Mouse (Mus musculus) adrenal gland, adult 2 months (tissue): Measurements from ENCODE around the gene Srarp. TPM values are rescaled to one million over a fixed set of nuclear protein-coding genes. Genes with fewer than 3 reads are reported as not detected.

Source experiments
- DNase-seq: peaks from one replicate; pipeline ENCODE4 v3.0.0; 2021
- long read RNA-seq: library from polyadenylated mRNA; stranded (forward); transcript quantifications from one replicate; pipeline ENCODE4 v2.0.0, GENCODE M21; 2021
- polyA plus RNA-seq: library from polyadenylated mRNA; depleted of rRNA; stranded (reverse); fragments of >200 nt; gene quantifications from 2 replicates; pipeline ENCODE4 v1.2.3, GENCODE M21; 2012; rRNA removed
- total RNA-seq, 2 experiments: library from RNA; stranded (reverse); gene quantifications; 2 replicates each; pipeline ENCODE4 v1.2.3; 2021

Gene Srarp
- total RNA-seq (under 1 TPM; 0.32 to 0.55 TPM), polyA plus RNA-seq (0.22 TPM in 1 of 2 replicates, not detected in the other)
- long read RNA-seq, partial matches to known transcripts: 0 of 2 reads
- long read RNA-seq, other reads (novel, unspliced or antisense): 1 of 2 reads

DNA sequence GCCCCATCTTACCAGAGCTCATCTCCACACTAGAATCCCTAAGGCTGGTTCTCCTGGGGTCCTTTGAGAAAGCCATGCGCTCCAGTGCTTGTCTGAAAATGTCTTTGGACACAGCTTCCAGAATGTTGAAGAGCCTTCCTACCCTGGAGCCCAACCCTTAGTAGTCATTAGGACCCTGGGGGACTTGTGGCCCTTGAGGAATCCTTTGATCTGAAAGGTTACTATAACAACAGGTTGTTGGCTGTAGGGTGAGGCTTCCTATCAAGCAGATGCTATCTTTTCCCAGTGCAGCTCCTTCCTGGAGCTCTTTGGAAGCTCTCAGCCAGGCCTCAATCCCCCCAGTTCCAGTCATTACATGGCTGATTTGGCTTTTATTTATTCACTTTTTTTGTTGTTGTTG, at the start of gene Srarp:
Gene Srarp, minus strand, starts transcription at position 132 of the 400 bp plus-strand sequence.
- no peak for DNase-seq

DNA sequence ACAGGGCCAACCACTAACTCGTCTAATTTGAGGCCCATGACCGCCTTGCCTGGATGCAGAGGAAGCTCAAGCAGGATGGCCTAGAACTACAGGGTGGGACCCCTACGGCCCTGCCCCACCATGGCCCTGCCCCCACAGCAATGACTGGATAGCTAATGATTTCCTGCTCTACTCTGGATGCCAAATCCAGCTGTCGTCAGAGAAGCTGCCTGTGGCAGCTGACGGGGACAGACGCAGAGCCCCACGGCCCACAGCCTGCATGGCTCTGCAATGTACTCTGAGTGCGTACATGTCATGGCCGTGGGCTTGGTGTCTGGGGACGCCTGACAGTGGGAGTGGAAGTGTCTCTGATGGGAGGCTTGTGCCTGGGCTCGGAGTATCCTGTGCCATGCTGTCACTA, 48.2 kb upstream of the Srarp start:
- DNase-seq: no peak

DNA sequence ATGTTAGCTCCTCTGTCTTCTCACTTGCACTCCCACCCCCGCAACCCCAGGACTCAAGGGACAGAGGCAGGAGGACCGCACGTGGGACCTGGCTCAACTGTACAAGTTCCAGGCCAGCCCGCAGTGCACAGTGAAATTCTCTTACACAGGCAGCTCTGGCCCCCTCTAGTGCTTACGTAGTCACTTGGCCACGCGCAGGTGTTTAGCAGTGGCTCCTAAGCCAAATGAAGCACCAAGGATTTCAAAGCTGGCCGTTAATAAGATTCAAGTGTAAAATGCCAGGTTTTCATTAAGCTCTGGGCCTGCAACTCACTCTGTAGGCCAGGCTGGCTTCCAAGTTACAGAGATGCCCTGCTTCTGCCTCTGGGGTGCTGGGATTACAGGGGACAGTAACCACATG, 43.5 kb upstream of the Srarp start:
- DNase-seq: no peak

DNA sequence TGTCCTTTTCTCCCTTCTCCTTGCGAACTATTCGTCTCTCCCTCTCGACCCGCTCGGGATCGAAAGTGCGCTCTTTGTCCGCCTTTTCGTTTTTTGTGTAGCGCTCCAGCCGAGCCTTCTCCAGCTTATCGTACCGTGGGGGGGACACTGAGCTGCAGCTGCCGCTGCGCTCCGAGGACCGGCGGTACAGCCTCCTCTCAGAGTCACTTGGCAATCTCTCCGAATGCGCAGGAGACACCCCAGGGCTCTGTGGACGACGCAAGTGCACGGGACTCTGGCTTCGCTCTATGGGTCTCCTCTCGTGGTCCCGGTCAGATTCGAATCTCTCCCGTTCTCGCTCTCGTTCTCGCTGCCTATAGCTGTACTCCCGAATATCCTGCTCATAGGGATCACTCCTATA, 42.9 kb upstream of the Srarp start:
- DNase-seq: no peak

DNA sequence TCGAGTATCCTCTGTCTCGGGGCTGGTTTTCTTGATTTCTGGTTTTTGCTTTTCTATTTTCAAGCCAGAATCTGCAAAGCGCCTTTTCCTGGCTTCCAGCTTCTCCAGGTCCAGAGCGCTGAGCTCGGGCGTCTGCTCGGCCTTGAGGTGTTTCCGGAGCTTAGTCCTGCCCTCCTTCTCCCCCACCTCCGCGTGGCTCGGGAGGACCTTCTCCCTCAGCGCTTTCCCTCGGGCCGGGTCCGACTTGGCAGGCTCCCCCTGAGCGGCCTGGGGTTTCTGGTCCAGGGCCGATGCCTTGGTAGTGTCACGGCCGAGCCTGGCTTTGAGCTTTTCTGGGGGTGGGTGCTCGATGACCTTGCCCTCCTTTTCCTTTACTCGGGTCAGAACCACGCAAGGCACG, 42.3 kb upstream of the Srarp start:
- peak; percentile 77 for DNase-seq

DNA sequence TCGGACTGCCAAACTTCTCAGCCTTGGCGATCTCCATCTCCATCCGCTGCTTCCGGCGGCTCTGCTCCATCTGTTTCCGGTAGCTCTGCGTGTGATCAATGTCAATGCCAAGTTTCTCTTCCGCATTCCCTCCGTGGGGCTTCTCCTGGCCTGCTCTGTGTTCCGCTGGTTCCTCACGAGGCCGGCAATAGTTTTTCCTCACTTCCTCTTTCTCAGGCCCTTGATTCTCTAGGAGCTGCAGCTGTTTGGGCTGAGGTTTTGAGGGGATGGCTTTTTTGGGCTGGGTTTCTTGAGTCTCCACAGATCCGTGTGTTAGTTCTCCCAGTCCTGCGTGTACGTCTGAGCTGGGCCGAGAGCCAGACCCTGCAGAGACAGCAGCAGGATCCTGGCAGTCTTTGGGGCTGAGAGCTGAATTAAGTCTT, 41.8 kb upstream of the Srarp start:
- DNase-seq: peak; percentile 38

DNA sequence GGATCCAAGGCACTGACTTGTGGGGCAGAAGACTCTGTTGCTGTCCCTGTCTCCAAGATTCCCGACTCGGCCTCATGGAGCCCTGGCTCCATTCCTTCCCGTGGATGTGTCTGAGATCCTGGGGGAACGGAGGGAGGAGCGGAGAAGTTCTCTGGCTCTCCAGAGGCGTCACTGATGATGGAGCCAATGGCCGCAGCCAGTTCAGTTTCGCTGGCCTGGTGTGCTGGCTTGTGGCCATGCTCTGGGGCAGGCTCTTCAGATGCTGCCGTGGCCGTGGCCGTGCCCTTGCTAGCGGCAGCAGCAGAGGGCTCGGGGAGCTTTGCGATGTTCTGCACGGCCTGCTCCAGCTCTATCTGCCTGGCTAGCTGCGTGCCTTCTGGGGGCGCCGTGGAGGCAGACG, 38.5 kb upstream of the Srarp start:
- DNase-seq: no peak

DNA sequence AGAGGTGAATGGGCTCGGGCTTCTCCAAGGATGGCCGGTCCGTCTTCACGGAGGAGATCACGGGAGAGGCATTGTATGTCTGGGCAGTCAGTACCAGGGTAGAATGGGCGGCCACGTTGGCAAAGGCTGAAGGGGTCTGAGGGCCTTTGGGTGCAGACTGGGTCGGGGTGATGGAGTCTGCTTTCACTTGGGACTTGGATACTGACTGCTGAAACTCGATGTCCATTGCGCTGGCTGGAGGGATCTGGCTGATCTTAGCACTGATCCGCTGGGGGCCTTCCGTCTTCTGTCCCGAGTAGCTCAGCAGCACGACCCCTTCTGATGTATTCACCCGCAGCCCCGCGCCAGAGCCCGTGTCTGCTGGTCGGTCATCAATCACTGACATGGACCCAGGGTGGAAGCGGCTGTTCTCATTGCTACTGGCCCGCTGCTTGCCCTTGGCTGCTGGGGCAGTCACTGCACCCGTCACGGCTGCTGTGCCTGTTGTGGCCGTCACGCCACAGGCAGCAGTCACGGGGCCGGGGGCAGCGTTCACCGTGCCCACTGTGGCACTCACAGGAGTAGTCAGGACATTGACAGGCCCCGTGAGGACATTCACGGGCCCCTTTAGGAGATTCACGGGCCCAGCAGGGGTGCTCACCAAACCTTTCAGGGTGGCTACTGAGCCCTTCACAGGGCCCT, 36.9 kb upstream of the Srarp start:
- DNase-seq: no peak

DNA sequence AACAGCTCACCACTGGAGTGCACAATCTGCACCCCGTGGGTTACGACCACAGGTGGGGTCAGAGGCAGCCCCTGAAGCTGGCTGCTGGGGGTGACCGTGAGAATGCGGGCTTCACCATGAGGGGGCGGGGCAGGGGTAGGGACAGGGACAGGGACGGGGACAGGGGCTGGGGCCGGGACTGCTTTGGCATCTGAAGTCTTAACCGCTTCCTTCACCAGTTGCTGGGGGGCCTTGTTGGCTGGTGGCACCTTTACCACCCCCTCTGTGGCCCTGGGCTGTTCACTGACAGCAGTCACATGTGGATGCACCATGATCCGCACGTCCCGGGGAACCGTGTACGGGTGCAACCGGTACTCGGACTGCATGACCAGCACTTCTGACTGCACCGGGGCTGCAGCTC, 35.6 kb upstream of the Srarp start:
- no peak for DNase-seq

DNA sequence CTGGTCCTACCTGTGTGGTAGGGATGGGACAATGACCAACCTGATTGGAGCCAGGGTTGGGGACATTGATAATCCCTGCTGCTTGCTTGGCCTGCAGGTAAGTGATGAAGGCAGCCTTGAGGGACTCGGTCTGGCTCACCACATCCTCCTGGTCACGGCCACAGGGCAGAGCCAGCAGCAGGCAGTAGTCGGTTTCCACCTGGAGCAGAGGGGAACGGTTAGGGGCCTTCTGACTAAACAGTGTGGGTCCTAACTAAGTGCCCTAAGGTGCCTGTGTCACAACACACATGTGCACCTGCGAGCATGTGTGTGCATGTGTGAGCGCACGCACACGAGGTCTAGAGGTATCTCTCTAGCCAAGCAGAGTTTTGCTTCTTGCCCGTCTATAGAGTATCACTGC, 33.4 kb upstream of the Srarp start:
- DNase-seq: no peak

DNA sequence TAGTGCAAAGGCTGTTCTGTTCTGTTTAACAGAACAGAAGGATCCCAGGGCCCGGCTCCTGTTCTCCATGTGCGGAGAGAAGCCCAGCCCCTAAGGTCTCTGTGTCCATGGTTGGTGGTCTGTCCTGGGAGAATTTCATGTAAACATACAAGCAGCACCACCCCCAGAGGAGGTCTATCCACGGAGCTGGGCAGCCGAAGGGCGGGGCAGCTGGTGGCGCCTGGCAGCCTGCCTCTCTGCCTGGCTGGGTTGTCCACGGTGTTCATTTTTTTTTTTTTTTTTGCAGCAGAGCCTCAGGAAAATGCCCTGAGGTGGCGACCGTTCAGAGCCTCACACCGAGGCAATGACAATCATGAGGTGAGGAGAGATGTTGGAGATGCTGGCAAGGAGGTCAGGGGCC, 32.7 kb upstream of the Srarp start:
- no peak for DNase-seq

DNA sequence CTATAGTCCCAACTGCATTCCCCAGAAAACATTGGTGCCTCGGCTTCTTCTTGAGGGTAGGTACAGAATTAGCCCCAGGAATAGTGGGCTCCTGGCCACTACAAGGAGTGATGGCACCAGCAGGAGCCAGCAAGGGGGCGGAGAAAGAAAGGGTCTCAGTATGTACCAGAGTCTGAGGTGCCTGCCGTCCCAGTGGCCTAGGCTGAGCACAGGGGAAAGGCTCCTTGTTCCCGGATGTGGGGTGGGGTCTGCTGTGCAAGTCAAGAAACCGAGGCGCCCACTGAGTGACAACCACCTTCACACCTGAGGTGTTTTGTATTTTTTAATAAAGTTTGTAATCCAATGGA, 31.6 kb upstream of the Srarp start:
- DNase-seq: no peak

DNA sequence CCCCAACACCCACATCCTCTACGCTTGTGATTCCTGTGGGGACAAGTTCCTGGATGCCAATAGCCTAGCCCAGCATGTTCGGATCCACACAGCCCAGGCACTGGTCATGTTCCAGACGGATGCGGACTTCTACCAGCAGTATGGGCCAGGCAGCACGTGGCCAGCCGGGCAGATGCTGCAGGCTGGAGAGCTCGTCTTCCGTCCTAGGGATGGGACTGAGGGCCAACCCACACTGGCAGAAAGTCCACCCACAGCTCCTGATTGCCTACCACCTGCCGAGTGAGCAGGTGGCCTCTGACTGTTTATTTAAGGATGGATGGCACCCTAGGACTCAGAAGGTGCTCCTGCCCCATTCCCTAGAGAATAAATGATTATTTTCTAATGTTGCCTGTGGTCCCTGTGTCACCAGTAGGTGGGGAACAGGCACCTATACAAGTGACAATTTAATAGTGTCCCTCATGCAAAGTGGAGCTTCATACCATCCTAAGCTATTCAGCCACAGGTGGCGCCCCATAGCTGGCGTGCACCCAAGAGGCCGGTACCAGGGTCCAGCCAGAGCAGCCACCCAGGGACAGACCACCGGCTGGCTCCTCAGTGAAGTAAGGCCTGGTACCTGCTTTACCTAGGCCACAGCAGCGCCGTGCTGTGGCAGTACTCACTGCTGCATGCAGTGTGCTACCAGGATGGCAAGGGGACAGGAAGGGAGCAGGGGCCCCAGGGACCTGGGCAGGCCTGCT, 31.1 kb upstream of the Srarp start:
- DNase-seq: no peak

DNA sequence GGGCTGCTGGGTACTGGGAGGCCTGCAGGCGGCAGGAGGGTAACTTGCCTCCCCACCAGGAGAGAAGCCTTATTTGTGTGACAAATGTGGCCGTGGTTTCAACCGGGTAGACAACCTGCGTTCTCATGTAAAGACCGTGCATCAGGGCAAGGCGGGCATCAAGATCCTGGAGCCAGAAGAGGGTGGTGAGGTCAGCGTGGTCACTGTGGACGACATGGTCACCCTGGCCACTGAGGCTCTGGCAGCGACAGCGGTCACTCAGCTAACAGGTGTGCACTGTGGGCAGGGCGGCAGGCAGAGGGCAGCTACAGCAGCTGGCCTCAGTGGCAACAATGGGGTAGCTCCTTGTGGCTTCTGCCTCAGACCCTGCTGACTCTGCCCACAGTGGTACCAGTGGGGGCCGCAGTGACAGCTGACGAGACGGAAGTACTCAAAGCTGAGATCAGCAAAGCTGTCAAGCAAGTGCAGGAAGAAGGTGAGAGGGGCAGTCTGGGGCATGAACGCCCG, 30.4 kb upstream of the Srarp start:
- no peak for DNase-seq

DNA sequence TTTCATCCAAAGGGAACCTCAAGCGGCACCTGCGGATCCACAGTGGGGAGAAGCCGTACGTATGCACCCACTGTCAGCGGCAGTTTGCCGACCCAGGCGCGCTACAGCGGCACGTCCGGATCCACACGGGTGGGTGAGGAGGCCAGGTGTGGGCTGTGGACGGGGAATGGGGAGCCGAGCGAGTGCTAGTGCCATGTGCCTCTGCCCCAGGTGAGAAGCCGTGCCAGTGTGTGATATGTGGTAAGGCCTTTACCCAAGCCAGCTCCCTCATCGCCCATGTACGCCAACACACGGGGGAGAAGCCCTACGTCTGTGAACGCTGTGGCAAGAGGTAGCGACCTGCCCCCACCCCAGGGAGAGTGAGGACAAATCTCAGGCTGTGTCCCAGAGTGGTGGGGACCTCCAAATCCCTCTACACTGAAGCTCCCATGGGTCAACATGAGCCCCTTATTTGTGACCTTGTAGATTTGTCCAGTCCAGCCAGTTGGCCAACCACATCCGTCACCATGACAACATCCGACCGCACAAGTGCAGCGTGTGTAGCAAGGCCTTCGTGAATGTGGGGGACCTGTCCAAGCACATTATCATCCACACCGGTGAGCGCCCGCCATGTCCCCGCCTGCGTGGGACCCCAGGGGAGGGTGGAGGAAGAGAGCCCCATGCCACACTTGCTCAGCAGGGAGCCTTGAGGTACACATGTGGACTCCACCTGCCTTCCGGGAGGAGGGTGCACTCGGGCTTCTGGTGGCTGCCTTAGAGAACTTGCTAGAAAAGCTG, 29.8 kb upstream of the Srarp start:
- no peak for DNase-seq

DNA sequence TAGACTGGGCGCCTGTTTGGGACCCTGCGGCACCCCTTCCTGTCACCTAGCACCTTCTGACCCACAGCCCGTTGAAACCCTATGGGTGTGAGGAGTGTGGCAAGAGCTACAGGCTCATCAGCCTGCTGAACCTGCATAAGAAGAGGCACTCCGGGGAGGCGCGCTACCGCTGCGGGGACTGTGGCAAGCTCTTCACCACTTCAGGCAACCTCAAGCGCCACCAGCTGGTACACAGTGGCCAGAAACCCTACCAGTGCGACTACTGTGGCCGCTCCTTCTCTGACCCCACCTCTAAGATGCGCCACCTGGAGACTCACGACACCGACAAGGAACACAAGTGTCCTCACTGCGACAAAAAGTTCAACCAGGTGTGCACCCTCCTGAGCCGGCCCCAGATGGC, 28.8 kb upstream of the Srarp start:
- no peak for DNase-seq

DNA sequence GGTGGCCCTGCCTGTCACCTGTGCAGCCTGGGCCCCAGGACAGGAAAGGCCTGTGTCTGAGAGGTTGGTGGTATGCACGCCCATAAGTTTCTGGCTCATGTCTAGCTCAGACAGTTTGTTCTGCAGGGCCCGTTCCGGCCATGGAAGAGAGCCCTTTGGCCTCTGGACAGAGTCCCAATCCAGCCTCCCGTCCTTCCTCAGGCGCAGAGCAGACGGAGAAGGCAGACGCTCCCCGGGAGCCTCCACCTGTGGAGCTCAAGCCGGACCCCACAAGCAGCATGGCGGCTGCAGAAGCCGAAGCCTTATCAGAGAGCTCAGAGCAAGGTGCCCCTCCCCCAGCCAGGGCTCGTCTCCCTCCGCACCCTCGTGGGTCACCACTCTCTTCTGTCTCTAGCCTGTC, 27.6 kb upstream of the Srarp start:
- DNase-seq: no peak

DNA sequence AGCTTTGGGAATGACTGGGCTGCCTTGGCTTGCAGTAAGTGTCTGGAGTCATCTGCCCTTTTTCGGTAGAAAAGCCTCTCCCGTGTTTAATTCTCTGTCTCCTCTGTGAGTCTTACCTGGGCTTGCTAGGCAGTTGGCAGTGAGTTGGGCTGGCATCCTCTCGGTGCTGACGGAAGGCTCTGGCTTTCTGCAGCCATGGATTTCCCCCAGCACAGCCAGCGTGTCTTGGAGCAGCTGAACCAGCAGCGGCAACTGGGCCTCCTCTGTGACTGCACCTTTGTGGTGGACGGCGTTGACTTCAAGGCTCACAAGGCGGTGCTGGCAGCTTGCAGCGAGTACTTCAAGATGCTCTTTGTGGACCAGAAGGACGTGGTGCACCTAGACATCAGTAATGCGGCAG, 25.7 kb upstream of the Srarp start:
- no peak for DNase-seq

DNA sequence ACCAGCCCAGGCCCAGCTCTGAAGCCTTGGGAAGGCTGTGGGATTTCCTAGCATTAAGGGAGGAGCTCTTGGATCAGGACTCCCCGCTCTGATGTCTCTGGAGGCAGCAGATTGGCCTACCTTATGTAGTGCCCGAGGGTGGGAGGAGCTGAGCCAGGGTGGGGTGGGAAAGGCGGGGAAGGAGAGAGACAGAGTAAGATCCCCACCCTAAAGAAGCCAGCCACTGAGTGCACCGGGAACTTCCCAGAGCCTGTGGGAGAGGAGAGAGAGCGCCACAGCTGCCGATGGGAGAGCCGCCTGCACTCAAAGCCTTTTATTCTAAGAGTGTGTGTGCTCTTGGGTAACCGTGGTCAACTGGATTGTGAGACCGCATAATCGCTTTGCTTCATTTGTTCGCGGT, 25.2 kb upstream of the Srarp start:
- DNase-seq: no peak

DNA sequence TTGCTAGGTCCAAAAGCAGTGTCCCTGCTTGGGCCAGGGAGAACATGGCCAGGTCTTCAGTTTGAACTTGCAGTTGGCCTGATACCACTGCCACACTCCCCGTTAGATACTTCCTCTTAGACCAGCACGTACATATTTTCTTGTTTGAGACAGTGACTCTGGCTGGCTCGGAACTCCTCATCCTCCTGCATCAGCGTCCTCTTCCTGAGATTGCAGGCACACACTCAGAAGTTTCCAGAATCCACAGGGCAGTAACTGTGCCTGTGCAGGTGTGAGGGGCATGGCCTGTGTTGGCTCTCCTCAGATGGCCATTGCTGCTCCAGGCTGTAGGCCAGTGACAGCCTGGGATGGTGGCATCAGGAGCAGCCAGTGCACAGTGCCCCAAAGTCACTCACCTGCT, 24.6 kb upstream of the Srarp start:
- no peak for DNase-seq

DNA sequence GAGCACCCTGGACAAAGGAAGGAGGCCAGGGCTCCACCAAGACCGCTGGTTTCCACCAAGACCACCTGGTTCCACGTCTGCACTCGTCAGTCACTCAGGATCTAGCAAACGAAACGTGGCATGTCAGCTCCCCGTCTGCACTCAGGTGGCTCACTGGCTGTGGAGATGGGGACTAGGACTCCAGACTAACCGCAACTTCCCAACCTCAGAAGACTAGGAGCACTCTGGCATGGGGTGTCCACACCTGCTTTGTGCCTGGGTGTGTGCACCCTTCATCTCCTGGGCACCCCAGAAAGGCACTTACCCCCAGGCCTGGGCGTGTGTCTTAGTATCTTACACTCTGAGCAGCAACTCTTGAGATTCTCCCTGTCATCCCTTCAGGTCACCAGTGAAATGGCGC, 23.9 kb upstream of the Srarp start:
- DNase-seq: no peak

DNA sequence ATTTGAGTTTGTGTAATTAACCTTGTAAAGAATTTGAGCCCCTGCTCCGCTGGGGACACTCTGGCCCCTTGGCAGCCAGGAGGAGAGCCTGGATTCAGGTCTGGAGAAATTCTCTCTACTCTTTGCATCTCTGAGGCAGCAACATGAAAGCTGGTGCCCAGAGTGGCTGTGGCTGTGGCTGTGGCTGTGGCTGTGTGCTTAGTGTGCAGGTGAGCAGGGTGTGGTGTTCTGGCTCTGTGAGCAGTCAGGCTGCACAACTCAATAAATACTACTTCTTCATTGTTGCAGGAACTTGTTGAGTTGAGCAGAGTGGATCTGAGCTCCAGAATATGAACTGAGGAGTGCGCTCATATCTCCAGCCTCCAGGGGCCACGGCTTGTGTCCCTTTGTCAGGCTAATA, 23.0 kb upstream of the Srarp start:
- no peak for DNase-seq

DNA sequence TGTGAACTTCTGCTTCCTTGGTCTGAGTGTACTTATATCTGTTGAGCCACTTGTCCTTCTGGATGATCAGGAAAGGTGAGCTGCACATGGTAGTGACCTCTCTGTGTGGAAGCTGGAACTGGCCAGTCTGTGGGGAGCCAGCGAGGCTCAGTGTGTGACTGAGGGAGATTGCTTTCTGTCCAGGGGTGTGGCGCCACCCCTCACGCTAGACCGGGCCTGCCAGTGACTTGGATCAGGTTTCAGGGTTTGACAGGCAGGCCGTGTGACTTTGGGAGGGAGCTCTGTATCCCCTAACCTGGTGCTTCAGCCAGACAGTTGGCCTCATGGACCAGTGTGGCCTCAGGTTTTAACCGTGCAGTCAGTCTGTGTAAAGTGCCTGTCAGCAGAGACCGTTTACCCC, 22.3 kb upstream of the Srarp start:
- no peak for DNase-seq
